Mouse (Mus musculus) lung, embryonic 14.5 days (tissue): Measurements from ENCODE around the gene Sec14l5. TPM values are rescaled to one million over a fixed set of nuclear protein-coding genes. Genes with fewer than 3 reads are reported as not detected.
A peak's percentile ranks its signal among the peaks of the same experiment; 100 is the strongest.
"Not testable (repeated sequence)": the region's sequence is repeated elsewhere in the genome, so short reads cannot be mapped to it uniquely, and the experiment has no call there.

ENCODE experiments used
- ATAC-seq: fragments of 200-750 bp; cut with Nextera tagmentation; 2 replicates; pipeline ENCODE4 v1.8.0; 2017; ENCODE audit warnings: mild to moderate bottlenecking, moderate TSS enrichment, moderate library complexity; ENCODE audit not compliant: insufficient read depth
- DNase-seq: peaks from one replicate; pipeline ENCODE4 v3.0.0-alpha.2; 2015
- H3K27ac ChIP-seq: fragments of 300-500 bp; sonication (generic); 2 replicates; pipeline ENCODE4 v1.5.1; 2014; ENCODE audit warnings: low read depth, mild to moderate bottlenecking, moderate library complexity
- H3K27me3 ChIP-seq: fragments of 300-500 bp; sonication (generic); 2 replicates; pipeline ENCODE4 v1.6.1; 2014; ENCODE audit warnings: low read length, control low read depth; ENCODE audit not compliant: insufficient read depth
- H3K36me3 ChIP-seq: fragments of 300-500 bp; sonication (generic); 2 replicates; pipeline ENCODE4 v1.6.1; 2014; ENCODE audit warnings: control low read depth; ENCODE audit not compliant: insufficient read depth
- H3K4me1 ChIP-seq: fragments of 300-500 bp; sonication (generic); 2 replicates; pipeline ENCODE4 v1.6.1; 2014; ENCODE audit warnings: antibody characterized with exemption, control low read depth; ENCODE audit not compliant: insufficient read depth
- H3K4me2 ChIP-seq: fragments of 300-500 bp; sonication (generic); 2 replicates; pipeline ENCODE4 v1.6.1; 2014; ENCODE audit warnings: mild to moderate bottlenecking
- H3K4me3 ChIP-seq: fragments of 300-500 bp; sonication (generic); 2 replicates; pipeline ENCODE4 v1.5.1; 2014; ENCODE audit warnings: low read depth, low read length
- H3K9ac ChIP-seq: fragments of 300-500 bp; sonication (generic); 2 replicates; pipeline ENCODE4 v1.6.1; 2014
- H3K9me3 ChIP-seq: fragments of 300-500 bp; sonication (generic); 2 replicates; pipeline ENCODE4 v1.6.1; 2016; ENCODE audit warnings: low read depth, low read length, control low read depth
- CTCF ChIP-seq: IDR thresholded peaks from 2 replicates; pipeline ENCODE4 v1.5.1; 2016; ENCODE audit warnings: antibody characterized with exemption, low read depth
- WGBS: fragments of 180-500 bp; shearing (Covaris S2); extraction: QIAGEN DNeasy Blood & Tissue Kit; methylation state at CpG from one replicate; pipeline ENCODE4 v1.1.7; 2014; 5-methylcytosine and 5-hydroxymethylcytosine counted together
- polyA plus RNA-seq: library from polyadenylated mRNA; unstranded; fragments of >200 nt; fragmentation: Nextera tagmentation; extraction: Ambion mirVana; gene quantifications from 2 replicates; pipeline ENCODE4 v1.2.1, GENCODE M21; 2014

Sec14l5 gene
- polyA plus RNA-seq, 1 experiment from 2014 or later = 0.86 TPM

GRCm38 (mm10) chr16:5212150-5212549, 65.2 kb downstream of the Sec14l5 start:
- Histone ChIP-seq H3K27me3 (no peaks in the 10 kb centered on the region), H3K27ac (no peak overlapping the region), H3K4me3 (no peak overlapping the region), H3K9me3 (no peaks in the 10 kb centered on the region), H3K4me1 (no peaks in the 10 kb centered on the region), H3K36me3 (no peaks in the 10 kb centered on the region), H3K4me2 (no peak overlapping the region), H3K9ac (no peak overlapping the region)
- DNase-seq (no peak), ATAC-seq (no peak)
- 80% methylated on average over 3 of the region's 3 CpGs for WGBS
- TF ChIP-seq CTCF = no peak

GRCm38 (mm10) chr16:5214126-5214525, 67.2 kb downstream of the Sec14l5 start:
- Histone ChIP-seq H3K9ac (no peak overlapping the region), H3K4me2 (no peak overlapping the region), H3K27me3 (no peaks in the 10 kb centered on the region), H3K36me3 (no peaks in the 10 kb centered on the region), H3K27ac (no peak overlapping the region), H3K9me3 (no peaks in the 10 kb centered on the region), H3K4me3 (no peak overlapping the region), H3K4me1 (no peaks in the 10 kb centered on the region)
- no peak for ATAC-seq
- DNase-seq = no peak
- 90% methylated on average over 2 of the region's 2 CpGs for WGBS
- no peak for TF ChIP-seq CTCF

- H3K27ac ChIP-seq = no peak overlapping the region
- H3K27me3 ChIP-seq = no peaks in the 10 kb centered on the region
- H3K4me3 ChIP-seq = no peak overlapping the region
- no peak for TF ChIP-seq CTCF
- no peak overlapping the region for H3K4me2 ChIP-seq
- H3K36me3 ChIP-seq = no peaks in the 10 kb centered on the region
- 43% methylated on average over 6 of the region's 6 CpGs for WGBS
- H3K9me3 ChIP-seq = no peaks in the 10 kb centered on the region
- no peaks in the 10 kb centered on the region; the same call in 1 of the 2 replicates for H3K4me1 ChIP-seq
- no peak overlapping the region for H3K9ac ChIP-seq
- DNase-seq (no peak), ATAC-seq (no peak)
Measured at GRCm38 (mm10) chr16:5216686-5217085, 69.8 kb downstream of the Sec14l5 start.

- TF ChIP-seq CTCF = no peak
- 71% methylated on average over 5 of the region's 5 CpGs for WGBS
- H3K4me1 ChIP-seq = no peaks in the 10 kb centered on the region; the same call in 1 of the 2 replicates
- no peak overlapping the region for H3K4me2 ChIP-seq
- H3K27ac ChIP-seq = no peak overlapping the region
- no peaks in the 10 kb centered on the region for H3K27me3 ChIP-seq
- H3K36me3 ChIP-seq = no peaks in the 10 kb centered on the region
- no peak overlapping the region for H3K9ac ChIP-seq
- ATAC-seq (no peak), DNase-seq (no peak)
- H3K9me3 ChIP-seq = no peaks in the 10 kb centered on the region
- H3K4me3 ChIP-seq = no peak overlapping the region
Measured at GRCm38 (mm10) chr16:5217341-5218133, 70.6 kb downstream of the Sec14l5 start.

GRCm38 (mm10) chr16:5221403-5221802, 74.5 kb downstream of the Sec14l5 start:
- no peaks in the 10 kb centered on the region for H3K27me3 ChIP-seq
- H3K9ac ChIP-seq = no peak overlapping the region
- DNase-seq (peak; percentile 28), ATAC-seq (no peak)
- no peak overlapping the region for H3K4me3 ChIP-seq
- no peaks in the 10 kb centered on the region for H3K36me3 ChIP-seq
- no peak for TF ChIP-seq CTCF
- 40% methylated on average over 4 of the region's 4 CpGs for WGBS
- H3K4me2 ChIP-seq = no peak overlapping the region
- H3K9me3 ChIP-seq = no peaks in the 10 kb centered on the region
- H3K27ac ChIP-seq = no peak overlapping the region
- no peaks in the 10 kb centered on the region; the same call in 1 of the 2 replicates for H3K4me1 ChIP-seq

- no peaks in the 10 kb centered on the region for H3K9me3 ChIP-seq
- WGBS = 56% methylated on average over 6 of the region's 6 CpGs
- no peaks in the 10 kb centered on the region for H3K36me3 ChIP-seq
- H3K9ac ChIP-seq = no peak within 1 kb of the TSS
- H3K27me3 ChIP-seq = no peaks in the 10 kb centered on the region
- peak within 1 kb of the TSS; percentile 19; the same call in 1 of the 2 replicates for H3K4me2 ChIP-seq
- DNase-seq (peak; percentile 5), ATAC-seq (no peak)
- H3K4me3 ChIP-seq = no peak within 1 kb of the TSS
- no peak for TF ChIP-seq CTCF
- H3K27ac ChIP-seq = no peak within 1 kb of the TSS
- H3K4me1 ChIP-seq = no peaks in the 10 kb centered on the region; the same call in 1 of the 2 replicates
Measured at GRCm38 (mm10) chr16:5222140-5222539, 75.2 kb downstream of the Sec14l5 start, which contains the start of gene AU021092. TSS of gene AU021092 (minus strand) at chr16:5222299.

GRCm38 (mm10) chr16:5226534-5226933, 79.6 kb downstream of the Sec14l5 start:
- H3K4me3 ChIP-seq, ATAC-seq, H3K27me3 ChIP-seq, H3K36me3 ChIP-seq, H3K4me2 ChIP-seq, DNase-seq, H3K27ac ChIP-seq, H3K4me1 ChIP-seq, H3K9ac ChIP-seq, H3K9me3 ChIP-seq: not testable (repeated sequence)
- whole genome bisulfite sequencing = 0% methylated on average over 1 of the region's 1 CpGs

- not testable (repeated sequence) for H3K9ac ChIP-seq, H3K4me3 ChIP-seq, H3K9me3 ChIP-seq, DNase-seq, H3K4me1 ChIP-seq, H3K27ac ChIP-seq, H3K36me3 ChIP-seq, ATAC-seq, H3K4me2 ChIP-seq, H3K27me3 ChIP-seq
- 73% methylated on average over 19 of the region's 19 CpGs for WGBS
Measured at GRCm38 (mm10) chr16:5227501-5227900, 80.6 kb downstream of the Sec14l5 start.

GRCm38 (mm10) chr16:5228103-5228502, 81.2 kb downstream of the Sec14l5 start:
- not testable (repeated sequence) for H3K4me2 ChIP-seq, ATAC-seq, H3K27ac ChIP-seq, H3K9ac ChIP-seq, DNase-seq, H3K27me3 ChIP-seq, H3K4me1 ChIP-seq, H3K36me3 ChIP-seq, H3K4me3 ChIP-seq, H3K9me3 ChIP-seq
- 66% methylated on average over 3 of the region's 3 CpGs for WGBS
